ENCODE assay signal across 7 mouse cellular contexts in the genomic region with DNA sequence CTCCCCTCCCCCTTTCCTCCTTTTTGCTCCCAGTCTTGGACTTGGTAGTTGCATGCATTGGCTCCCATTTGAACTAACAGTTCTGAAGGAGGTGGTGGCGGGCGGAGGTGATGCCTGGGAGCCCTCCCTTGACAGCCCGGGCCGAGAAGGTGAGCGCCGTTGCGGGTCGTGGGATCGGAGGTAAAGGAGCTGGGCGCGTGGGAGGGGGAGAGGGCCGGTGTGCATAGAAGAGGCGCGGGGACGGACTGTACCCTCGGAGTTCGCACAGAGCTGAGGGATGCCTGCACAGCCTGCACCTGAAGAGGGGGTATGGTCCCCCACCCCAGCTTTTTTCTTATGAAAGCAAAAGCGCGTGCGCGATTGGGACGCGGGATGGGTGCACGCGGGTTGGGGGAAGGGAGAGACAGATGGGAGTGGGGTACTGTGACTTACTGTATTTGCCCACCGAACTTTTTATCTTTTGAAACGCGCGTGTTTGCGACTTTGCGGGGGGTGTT. TPM values are rescaled to one million over a fixed set of nuclear protein-coding genes. Genes with fewer than 3 reads are reported as not detected.
A peak's percentile ranks its signal among the peaks of the same experiment; 100 is the strongest.
DNase-seq lines count a peak whose midpoint lies in the region; ATAC-seq and TF ChIP-seq lines count a peak whose summit lies in the region.

No protein-coding gene starts in this region.

- no peak for TF ChIP-seq POLR2A in testis, adult 2 months (IDR thresholded peaks at IDR 0.05; ENCODE audit: control insufficient read depth, low read depth, low read length)

- peak; percentile 23; the same call in 1 of the 2 replicates for ATAC-seq in heart, embryonic 15.5 days (replicated peaks; ENCODE audit: insufficient number of reproducible peaks, insufficient read depth, low FRiP score, low read depth)
- ATAC-seq in limb, embryonic 12.5 days (ENCODE audit: insufficient number of reproducible peaks, insufficient read depth, low FRiP score, low TSS enrichment, low read depth): peak; percentile 57
- peak; percentile 78 for ATAC-seq in midbrain, embryonic 13.5 days

- H3K4me3 ChIP-seq in testis, adult 2 months (ENCODE audit: control insufficient read depth, low read depth, low read length): peak overlapping the region; percentile 95
- H3K4me3 ChIP-seq in heart, embryonic 15.5 days: peak overlapping the region; percentile 65
- H3K4me3 ChIP-seq in limb, embryonic 12.5 days (replicated peaks): peak overlapping the region; percentile 57
- peak overlapping the region; percentile 56 for H3K4me3 ChIP-seq in midbrain, embryonic 13.5 days (replicated peaks)

- H3K4me1 ChIP-seq in testis, adult 2 months (ENCODE audit: control insufficient read depth, insufficient read depth, low read length): peaks cover 4% of the 10 kb centered on the region
- H3K4me1 ChIP-seq in heart, embryonic 15.5 days (replicated peaks): peaks cover 6% of the 10 kb centered on the region
- peaks cover 9% of the 10 kb centered on the region for H3K4me1 ChIP-seq in limb, embryonic 12.5 days (replicated peaks)
- peaks cover 23% of the 10 kb centered on the region for H3K4me1 ChIP-seq in midbrain, embryonic 13.5 days (replicated peaks)

- H3K27ac ChIP-seq in testis, adult 2 months (ENCODE audit: control insufficient read depth, insufficient read depth, low read depth, low read length): peak overlapping the region; percentile 94
- H3K27ac ChIP-seq in heart, embryonic 15.5 days: peak overlapping the region; percentile 93
- H3K27ac ChIP-seq in limb, embryonic 12.5 days: peak overlapping the region; percentile 88
- peak overlapping the region; percentile 90 for H3K27ac ChIP-seq in midbrain, embryonic 13.5 days

- H3K9me3 ChIP-seq in heart, embryonic 15.5 days (replicated peaks): no peaks in the 10 kb centered on the region
- H3K9me3 ChIP-seq in limb, embryonic 12.5 days: no peaks in the 10 kb centered on the region
- no peaks in the 10 kb centered on the region for H3K9me3 ChIP-seq in midbrain, embryonic 13.5 days

- 11% methylated on average over 31 of the region's 31 CpGs for WGBS in heart, embryonic 15.5 days
- WGBS in limb, embryonic 12.5 days: 25% methylated on average over 31 of the region's 31 CpGs
- 22% methylated on average over 31 of the region's 31 CpGs for WGBS in midbrain, embryonic 13.5 days

- peak overlapping the region; percentile 61 for H3K4me2 ChIP-seq in heart, embryonic 15.5 days
- peak overlapping the region; percentile 65 for H3K4me2 ChIP-seq in limb, embryonic 12.5 days
- peak overlapping the region; percentile 70 for H3K4me2 ChIP-seq in midbrain, embryonic 13.5 days (replicated peaks)

- no peak for DNase-seq in testis, postnatal 10 days (ENCODE audit: low spot score)
- DNase-seq in embryo, embryonic 10.5 days (ENCODE audit: low spot score): peak; percentile 58
- DNase-seq in thymus, postnatal 0 days (ENCODE audit: low spot score): peak; percentile 58

- no peaks in the 10 kb centered on the region for H3K36me3 ChIP-seq in testis, adult 2 months (ENCODE audit: control insufficient read depth, insufficient read depth, low read length)
- no peaks in the 10 kb centered on the region for H3K36me3 ChIP-seq in heart, embryonic 15.5 days
- peaks cover 29% of the 10 kb centered on the region; the same call in 1 of the 2 replicates for H3K36me3 ChIP-seq in limb, embryonic 12.5 days
- peaks cover 11% of the 10 kb centered on the region for H3K36me3 ChIP-seq in midbrain, embryonic 13.5 days

- H3K27me3 ChIP-seq in testis, adult 2 months (ENCODE audit: control insufficient read depth, insufficient read depth, low read length): no peaks in the 10 kb centered on the region
- no peaks in the 10 kb centered on the region for H3K27me3 ChIP-seq in heart, embryonic 15.5 days
- H3K27me3 ChIP-seq in limb, embryonic 12.5 days: no peaks in the 10 kb centered on the region
- no peaks in the 10 kb centered on the region for H3K27me3 ChIP-seq in midbrain, embryonic 13.5 days

- TF ChIP-seq CTCF in testis, adult 2 months (IDR thresholded peaks at IDR 0.05; ENCODE audit: control insufficient read depth, insufficient read depth, insufficient replicate concordance, low read depth, low read length): no peak

- peak overlapping the region; percentile 73 for H3K9ac ChIP-seq in heart, embryonic 15.5 days
- H3K9ac ChIP-seq in limb, embryonic 12.5 days (replicated peaks): peak overlapping the region; percentile 70
- peak overlapping the region; percentile 76 for H3K9ac ChIP-seq in midbrain, embryonic 13.5 days (replicated peaks)

RNA-seq across cellular contexts. Expression of gene Ndufb11, which starts 0.5 kb away (rescaled TPM):
- 18.3 and 23.6 TPM in 2 replicates for polyA plus RNA-seq in testis, adult 2 months (2012; rRNA removed)
- 345 and 459 TPM in 2 replicates for polyA plus RNA-seq in heart, embryonic 15.5 days (2015; fragmentation: Nextera tagmentation; extraction: Ambion mirVana)
- polyA plus RNA-seq in limb, embryonic 12.5 days (2016; fragmentation: Nextera tagmentation; extraction: Ambion mirVana): 205 and 217 TPM in 2 replicates
- polyA plus RNA-seq in midbrain, embryonic 13.5 days (2015; fragmentation: Nextera tagmentation; extraction: Ambion mirVana): 210 and 223 TPM in 2 replicates
- polyA plus RNA-seq in thymus, postnatal 0 days (2015; fragmentation: Nextera tagmentation; extraction: Ambion mirVana): 343 and 357 TPM in 2 replicates

RNA-seq across cellular contexts. Expression of gene Rbm10, which starts 0.6 kb away (rescaled TPM):
- 9.2 and 11.8 TPM in 2 replicates for polyA plus RNA-seq in testis, adult 2 months (2012; rRNA removed)
- polyA plus RNA-seq in heart, embryonic 15.5 days (2015; fragmentation: Nextera tagmentation; extraction: Ambion mirVana): 33.2 and 45.0 TPM in 2 replicates
- polyA plus RNA-seq in limb, embryonic 12.5 days (2016; fragmentation: Nextera tagmentation; extraction: Ambion mirVana): 84.7 and 86.1 TPM in 2 replicates
- 72.6 and 81.7 TPM in 2 replicates for polyA plus RNA-seq in midbrain, embryonic 13.5 days (2015; fragmentation: Nextera tagmentation; extraction: Ambion mirVana)
- polyA plus RNA-seq in thymus, postnatal 0 days (2015; fragmentation: Nextera tagmentation; extraction: Ambion mirVana): 43.8 and 49.8 TPM in 2 replicates

RNA-seq across cellular contexts. Expression of gene Uba1, which starts 40.2 kb away (rescaled TPM):
- polyA plus RNA-seq in testis, adult 2 months (2012; rRNA removed): 122 and 144 TPM in 2 replicates
- 140 and 167 TPM in 2 replicates for polyA plus RNA-seq in heart, embryonic 15.5 days (2015; fragmentation: Nextera tagmentation; extraction: Ambion mirVana)
- polyA plus RNA-seq in limb, embryonic 12.5 days (2016; fragmentation: Nextera tagmentation; extraction: Ambion mirVana): 225 and 232 TPM in 2 replicates
- 418 and 425 TPM in 2 replicates for polyA plus RNA-seq in midbrain, embryonic 13.5 days (2015; fragmentation: Nextera tagmentation; extraction: Ambion mirVana)
- 135 and 139 TPM in 2 replicates for polyA plus RNA-seq in thymus, postnatal 0 days (2015; fragmentation: Nextera tagmentation; extraction: Ambion mirVana)

Comparison
In these comparisons a context has a peak if more than half of its experiments do, and no peak if none do; other contexts are left out.
1. ATAC-seq: peak in every context shown above with its lines; median percentile 78 in midbrain, embryonic 13.5 days; 57 in limb, embryonic 12.5 days; 23 in heart, embryonic 15.5 days.